Mouse (Mus musculus): Measurements from ENCODE around the gene Spatc1l. TPM values are rescaled to one million over a fixed set of nuclear protein-coding genes. Genes with fewer than 3 reads are reported as not detected.

The Spatc1l gene
- total RNA-seq (2021): not detected
- long read RNA-seq, experiment 1: 0 reads
- long read RNA-seq, experiment 2: 0 reads

- no peak for DNase-seq
These were observed at the start of gene Spatc1l for GRCm38 (mm10) chr10:76561972-76562371. Spatc1l (plus strand) TSS chr10:76562272.

- peak; percentile 61 to 85 for DNase-seq
These were observed 49.0 kb upstream of the Spatc1l start for GRCm38 (mm10) chr10:76512965-76513583.

GRCm38 (mm10) chr10:76530922-76531321 is 31.1 kb upstream of the Spatc1l start:
- DNase-seq: no peak

GRCm38 (mm10) chr10:76531375-76531774 is 30.7 kb upstream of the Spatc1l start, which contains the start of gene Lss:
Lss (plus strand) TSS chr10:76531588.
- peak; percentile 93 to 96 for DNase-seq

- DNase-seq: no peak
These were observed 30.2 kb upstream of the Spatc1l start for GRCm38 (mm10) chr10:76531828-76532227.

- no peak for DNase-seq
These were observed 26.5 kb upstream of the Spatc1l start for GRCm38 (mm10) chr10:76535526-76535925.

GRCm38 (mm10) chr10:76537619-76538018 is 24.5 kb upstream of the Spatc1l start:
- DNase-seq: no peak

GRCm38 (mm10) chr10:76541336-76542085 is 20.6 kb upstream of the Spatc1l start:
- no peak for DNase-seq

GRCm38 (mm10) chr10:76542636-76543375 is 19.3 kb upstream of the Spatc1l start:
- no peak for DNase-seq

GRCm38 (mm10) chr10:76546566-76546965 is 15.5 kb upstream of the Spatc1l start:
- no peak for DNase-seq

GRCm38 (mm10) chr10:76548218-76548617 is 13.9 kb upstream of the Spatc1l start:
- no peak for DNase-seq

GRCm38 (mm10) chr10:76550458-76550857 is 11.6 kb upstream of the Spatc1l start:
- peak in 1 of 2 experiments; percentile 14 for DNase-seq

- DNase-seq: no peak
These were observed 10.5 kb upstream of the Spatc1l start for GRCm38 (mm10) chr10:76551556-76551955.

GRCm38 (mm10) chr10:76554061-76554460 is 8.0 kb upstream of the Spatc1l start:
- no peak for DNase-seq

- no peak for DNase-seq
These were observed 8.1 kb downstream of the Spatc1l start for GRCm38 (mm10) chr10:76569996-76570685.

- no peak for DNase-seq
These were observed 9.0 kb downstream of the Spatc1l start for GRCm38 (mm10) chr10:76571070-76571469.

- DNase-seq: no peak
These were observed 10.1 kb downstream of the Spatc1l start for GRCm38 (mm10) chr10:76572151-76572550.

GRCm38 (mm10) chr10:76575374-76575773 is 13.3 kb downstream of the Spatc1l start, which contains the start of gene Ftcd:
Ftcd (plus strand) TSS chr10:76575648.
- DNase-seq: no peak

- DNase-seq: no peak
These were observed 14.8 kb downstream of the Spatc1l start for GRCm38 (mm10) chr10:76576920-76577319.

GRCm38 (mm10) chr10:76584138-76584537 is 22.1 kb downstream of the Spatc1l start:
- no peak for DNase-seq

- DNase-seq: peak; percentile 22 to 50
These were observed 24.1 kb downstream of the Spatc1l start for GRCm38 (mm10) chr10:76586190-76586589.

GRCm38 (mm10) chr10:76590197-76590596 is 28.1 kb downstream of the Spatc1l start:
- DNase-seq: peak in 1 of 2 experiments; percentile 21

All from heart, adult 18-20 months (tissue).